Mouse (Mus musculus) c-Kit-positive CD71-positive TER-119-positive erythroid progenitor cells, embryonic 14.5 days (primary cell): ENCODE measurements at regions not wholly inside any gene's neighbourhood (a gene's known extent, or its start where the extent isn't known, plus 50 kb on each side); places are given as distances from the start of the nearest gene placed in this dataset.
"Not testable (repeated sequence)": the region's sequence is repeated elsewhere in the genome, so short reads cannot be mapped to it uniquely, and the experiment has no call there.

ENCODE experiments used
- DNase-seq: peaks from one replicate; pipeline ENCODE4 v3.0.0-alpha.2; 2013; ENCODE audit warnings: low spot score

DNA sequence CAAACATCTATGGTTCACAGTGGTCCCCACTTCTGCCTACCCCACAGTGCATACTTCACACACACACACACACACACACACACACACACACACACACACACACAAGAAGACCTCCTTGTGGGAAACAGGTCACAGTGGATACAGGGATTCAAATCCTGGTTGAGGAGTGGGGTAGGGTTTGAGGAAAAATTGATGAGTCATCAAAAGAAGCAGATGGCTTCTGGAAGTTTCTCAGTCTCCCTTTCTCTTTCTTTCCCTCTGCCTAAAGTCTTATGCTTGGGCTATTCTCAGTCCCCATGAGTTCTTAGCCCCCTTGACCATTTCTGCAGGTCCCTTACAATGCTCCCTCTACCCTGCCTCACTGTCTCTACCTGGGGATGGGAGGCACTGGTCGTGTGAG is 56.4 kb downstream of the Rassf10 start:
- DNase-seq, result no peak

DNA sequence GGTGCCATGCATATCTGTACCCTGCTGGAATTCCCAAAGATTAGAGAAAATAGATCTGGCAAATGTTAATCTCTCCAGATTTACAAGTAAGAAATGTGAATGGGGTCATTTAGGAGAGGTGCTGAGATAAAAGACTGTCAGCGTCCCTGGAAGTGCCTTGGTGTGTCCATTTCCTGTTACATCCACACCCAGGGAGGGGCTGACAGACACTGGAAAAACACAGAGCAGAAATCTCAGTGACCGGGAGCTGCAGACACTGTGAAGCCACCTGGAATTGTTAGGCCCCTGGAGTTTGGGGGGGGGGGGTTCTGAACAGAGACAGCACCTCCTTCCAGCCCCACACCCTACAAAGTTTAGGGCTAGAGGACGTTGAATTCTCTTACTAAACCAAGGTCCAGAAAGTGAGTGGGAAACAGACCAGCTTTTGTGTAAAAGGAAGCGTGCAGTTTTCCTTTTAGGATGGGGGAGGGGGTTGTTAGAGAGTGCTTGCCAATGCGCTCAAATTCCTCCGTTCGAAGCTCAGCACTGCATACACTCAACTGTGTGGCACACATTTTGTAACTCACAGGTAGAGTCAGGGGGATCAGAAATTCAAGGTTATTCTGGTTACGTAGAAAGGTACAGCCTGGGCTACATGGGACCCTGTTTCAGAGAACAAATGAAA is 63.5 kb downstream of the Rassf10 start:
- no peak for DNase-seq

GRCm38 (mm10) chr7:113021412-113021811 is 67.7 kb downstream of the Rassf10 start:
- no peak for DNase-seq

DNA sequence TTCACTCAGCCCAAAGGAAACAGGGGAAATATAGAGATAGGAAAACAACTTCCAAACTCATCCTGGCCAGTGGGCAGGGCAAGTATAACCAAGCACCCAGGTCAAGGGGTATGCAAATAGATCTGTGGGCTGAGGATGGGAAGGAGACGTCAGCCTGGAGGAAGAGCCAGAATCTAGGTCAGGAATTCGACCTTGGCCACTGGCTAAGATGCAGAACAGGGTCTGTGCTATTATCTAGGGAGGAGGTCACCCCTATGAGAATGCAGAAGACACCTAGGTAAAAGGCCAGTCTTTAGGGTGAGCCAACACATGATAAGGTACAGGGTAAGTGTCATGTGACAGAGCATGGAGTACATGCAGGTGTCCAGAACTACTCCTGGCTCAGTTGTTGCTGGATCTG is 68.8 kb downstream of the Rassf10 start:
- DNase-seq, result no peak

DNA sequence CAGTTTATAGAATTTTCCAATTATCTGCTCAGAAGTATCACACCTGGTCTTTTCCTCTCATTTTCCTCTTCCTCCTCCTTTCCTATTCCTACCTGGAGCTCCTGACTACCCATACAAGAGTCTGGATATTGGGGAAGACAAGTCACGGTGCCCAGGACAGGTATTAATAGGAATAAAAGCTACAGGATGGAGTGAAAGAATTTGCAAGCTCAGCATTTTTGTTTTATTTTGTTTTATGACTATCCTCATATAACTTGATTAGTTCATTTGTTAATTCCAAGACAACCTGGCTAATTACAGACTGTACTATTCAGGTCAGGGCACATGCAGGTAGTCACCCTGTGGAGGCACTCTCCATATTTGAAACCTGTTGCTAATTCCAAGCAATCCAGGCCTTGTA is 72.0 kb downstream of the Rassf10 start:
- DNase-seq, result no peak

DNA sequence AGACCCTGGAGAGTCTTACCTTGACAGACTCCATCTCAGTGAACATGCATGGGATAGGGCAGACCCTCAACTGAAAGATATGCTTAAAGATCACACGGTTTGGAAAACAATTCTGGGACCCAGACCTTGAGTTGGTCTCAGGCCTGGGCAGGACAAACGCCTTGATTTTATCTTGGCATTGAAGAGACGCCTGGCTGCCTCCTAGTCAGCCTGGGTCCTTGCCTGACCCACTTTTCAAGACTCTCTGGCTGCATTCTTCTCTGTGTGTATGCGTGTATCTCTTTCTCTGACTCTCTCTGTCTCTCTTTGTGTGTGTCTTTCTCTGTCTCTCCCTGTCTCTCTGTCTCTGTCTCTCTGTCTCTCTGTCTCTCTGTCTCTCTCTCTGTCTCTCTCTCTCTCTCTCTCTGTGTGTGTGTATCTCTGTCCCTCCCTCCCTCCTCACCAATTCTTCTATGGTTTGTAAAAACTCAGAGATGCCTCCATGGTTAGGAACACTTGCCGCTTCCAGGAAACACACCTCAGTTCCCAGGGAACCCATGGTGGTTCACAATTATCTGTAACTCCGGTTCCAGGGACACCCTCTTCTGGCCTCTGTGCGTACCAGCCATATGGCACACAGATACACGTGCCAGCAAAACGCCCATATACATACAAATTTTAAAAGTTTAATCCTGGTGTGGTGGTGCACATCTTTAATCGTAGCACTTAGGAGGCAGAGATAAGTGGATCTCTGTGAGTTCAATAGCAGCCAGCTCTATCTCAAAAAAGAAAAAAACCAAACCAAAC is 72.7 kb downstream of the Rassf10 start:
- no peak for DNase-seq

DNA sequence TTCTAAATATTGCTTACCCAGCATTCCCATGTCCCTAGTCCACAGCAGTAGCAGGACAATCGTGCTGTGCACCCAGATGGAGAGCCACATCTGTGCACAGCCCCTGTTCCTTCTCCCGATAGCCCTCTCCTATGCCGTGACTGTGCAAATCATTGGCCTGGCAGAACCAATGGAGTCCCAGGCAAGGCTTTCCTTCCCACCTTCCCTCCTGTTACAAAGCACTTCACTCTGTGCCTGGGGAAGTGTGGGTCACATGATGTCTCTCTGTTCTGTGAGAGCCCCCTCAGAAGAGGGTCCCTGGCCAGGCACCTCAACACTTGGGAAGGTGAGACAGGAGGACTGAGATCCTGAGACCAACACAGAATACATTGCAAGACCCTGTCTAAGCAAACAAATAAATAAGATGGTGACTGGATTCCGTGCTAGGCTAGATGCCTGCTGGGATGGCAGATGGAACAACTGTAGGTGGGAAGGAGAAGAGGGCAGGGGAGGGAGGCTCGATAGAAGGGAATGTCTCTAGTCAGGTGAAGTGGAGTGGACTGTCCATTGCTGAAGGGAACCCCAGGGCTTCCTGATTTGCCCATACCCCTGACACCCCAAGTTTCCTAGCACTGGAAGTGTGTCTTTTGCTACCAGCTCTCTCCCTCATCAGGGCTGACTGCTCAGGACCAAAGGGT is 73.5 kb downstream of the Rassf10 start:
- DNase-seq, result no peak

- no peak for DNase-seq
Measured at GRCm38 (mm10) chr7:113030053-113030752, 76.4 kb downstream of the Rassf10 start.

- no peak for DNase-seq
Measured at GRCm38 (mm10) chr7:113035751-113036150, 82.0 kb downstream of the Rassf10 start.

DNA sequence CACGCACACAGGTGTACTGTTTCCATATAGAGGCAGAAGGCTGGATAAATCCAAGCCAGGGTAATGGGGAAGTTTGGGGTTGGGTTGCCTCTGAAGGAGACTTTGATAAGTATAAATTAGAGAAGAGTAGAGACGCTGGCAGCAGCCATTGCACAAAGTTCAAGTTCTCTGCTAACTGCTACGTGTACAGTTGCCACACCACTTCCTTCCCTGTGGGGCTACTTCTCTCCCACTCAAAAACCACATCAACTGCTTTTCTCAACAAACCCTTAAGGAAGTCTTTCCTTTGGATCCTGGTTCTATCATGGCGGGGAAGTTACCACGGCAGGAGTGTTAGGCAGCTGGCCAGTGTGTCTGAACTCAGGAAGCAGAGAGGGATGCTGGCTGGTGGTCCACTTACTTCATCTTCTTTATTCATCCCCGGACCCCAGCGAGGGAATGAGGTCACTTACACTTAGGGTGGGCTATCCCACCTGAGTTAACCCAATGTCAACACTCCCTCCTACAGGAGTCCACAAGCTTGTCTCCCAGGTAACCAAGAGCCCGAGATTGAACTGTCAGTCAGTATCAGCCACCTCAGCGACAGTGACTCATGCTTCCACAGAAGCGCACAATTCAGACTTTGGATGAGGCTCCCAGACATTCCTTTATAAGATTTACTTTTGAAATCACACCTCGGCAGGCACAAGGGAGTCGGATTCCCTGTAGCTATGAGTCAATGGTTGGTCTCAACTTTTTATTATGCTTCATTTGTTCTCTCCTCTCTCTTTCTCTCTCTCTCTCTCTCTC is 84.3 kb downstream of the Rassf10 start:
- no peak for DNase-seq

DNA sequence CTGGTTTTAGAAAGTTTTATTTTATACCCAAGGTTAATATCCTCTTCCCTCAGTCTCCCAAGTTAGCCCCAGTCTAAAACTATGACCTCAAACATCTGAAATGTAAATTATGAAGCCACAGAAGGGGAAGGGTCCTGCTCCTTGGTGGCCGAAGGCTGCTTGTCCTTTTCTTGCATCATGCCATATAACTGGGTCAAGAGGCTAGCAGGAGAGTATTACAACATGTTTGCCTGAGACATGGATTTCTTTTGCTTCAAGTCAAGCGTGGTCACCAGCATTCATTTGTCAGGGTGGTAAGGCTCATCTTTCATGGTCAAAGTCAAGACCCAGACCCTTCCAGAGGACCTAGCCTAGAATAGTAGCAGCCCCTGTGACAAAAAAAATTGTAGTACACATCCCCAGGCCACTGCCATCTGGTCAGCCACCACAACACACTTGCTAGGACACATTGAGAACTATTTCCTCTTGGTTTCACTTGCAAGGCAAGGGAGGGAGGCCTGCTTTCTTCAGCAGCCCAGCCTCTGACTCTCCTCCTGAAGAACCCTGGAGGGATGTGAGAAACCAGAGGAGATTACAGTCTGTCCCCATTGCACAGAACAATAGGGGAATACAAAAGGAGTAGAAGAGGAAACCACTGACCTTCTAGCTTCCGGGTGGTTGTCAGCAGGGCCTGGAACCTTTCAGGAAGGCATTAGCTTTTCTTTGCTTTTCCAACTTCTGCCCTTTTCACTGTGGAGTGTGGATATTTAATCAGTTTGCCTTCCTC is 85.3 kb downstream of the Rassf10 start:
- DNase-seq, result no peak

DNA sequence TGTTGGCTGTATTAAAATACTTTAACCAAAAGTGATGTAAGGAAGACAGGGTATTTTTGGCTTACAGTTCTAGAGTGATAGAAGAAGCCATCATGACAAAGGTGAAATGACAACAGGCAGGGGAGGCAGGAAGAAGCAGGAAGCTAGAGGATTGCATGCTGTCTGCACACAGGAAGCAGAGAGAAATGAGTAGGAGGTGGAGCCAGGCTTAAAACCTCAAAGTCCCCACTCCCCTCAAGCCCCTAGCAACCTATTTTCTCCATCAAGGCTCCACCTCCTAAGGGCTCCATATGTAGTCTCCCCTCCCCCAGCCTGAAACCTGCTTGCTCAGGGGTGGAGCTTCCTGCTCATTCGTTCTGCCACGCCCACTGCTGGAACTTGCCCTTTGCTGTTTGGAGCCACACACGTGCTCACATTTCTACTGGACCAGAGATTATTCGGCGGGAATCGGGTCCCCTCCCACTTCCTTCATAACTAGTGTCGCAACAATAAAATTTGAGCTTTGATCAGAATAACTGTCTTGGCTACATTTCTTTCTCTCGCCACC is 91.9 kb downstream of the Rassf10 start:
- not testable (repeated sequence) for DNase-seq

DNA sequence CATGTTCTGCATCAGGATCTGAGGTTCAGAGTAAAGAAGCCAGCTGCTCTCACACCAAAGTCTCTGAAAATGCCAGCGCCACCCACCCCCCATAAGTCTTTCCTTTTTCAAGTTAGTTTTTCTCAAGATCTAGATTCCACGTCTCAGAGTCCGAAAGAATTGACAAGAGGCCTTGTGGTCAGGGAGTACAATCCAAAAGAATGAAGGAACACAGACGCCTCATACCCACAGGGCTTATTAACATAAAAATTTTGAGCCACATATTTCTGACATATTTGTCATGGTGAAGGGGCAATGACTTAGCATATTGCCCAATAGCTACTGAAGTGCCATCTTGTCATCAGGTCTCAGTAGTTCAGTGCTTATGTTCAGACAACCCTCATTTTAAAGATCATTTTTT is 92.6 kb downstream of the Rassf10 start:
- no peak for DNase-seq

DNA sequence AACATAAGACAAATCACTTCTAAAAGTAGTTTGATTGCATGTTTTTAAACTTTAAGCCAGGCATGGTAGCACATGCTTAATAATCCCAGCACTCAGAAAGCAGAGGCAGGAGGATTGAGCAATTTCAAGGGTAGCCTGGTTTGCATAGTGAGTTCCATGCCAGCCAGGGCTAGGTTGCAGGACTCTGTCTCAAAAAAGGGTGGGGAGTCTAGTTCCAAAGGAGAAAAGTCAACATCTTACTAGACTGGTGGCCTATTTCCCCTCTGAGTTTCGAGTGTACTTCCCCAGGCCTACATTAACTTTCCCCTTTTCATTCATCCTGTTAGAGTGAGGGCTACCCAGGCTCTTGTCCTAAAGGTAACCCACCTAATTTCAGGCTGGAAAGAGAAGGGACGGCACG is 93.8 kb downstream of the Rassf10 start:
- no peak for DNase-seq

DNA sequence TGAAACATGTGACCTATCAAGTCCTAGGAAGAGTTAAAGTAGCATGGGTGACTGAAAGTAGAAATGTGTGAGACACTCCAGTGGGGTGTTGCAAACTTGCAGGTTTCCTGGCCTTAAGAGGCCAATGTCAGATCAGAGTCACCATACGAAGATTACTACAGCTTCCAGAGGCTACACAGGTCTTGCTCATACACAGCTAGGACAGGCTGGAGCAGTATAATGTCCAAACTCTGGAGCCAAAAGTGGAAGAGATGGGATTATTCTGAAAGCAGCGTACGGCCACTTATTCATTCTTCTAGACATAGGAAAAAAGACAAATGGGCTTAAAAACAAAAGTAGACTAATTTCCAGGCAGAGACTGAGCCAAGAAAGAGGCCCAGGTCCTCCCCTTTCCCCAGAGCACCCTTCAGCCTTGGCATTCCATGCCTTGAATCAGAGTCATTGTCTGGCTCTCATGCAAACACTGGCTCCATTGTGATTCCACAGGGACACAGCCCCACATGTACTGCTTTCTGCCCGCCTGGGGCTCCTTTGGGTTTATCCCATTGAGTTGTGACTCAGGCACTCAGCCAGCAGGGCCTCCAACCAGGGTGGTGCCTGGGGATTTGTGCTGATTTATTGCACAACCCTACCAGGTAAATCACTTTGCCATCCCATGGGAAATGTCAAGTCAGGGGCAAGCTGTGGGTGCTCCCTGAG is 94.5 kb downstream of the Rassf10 start:
- no peak for DNase-seq

DNA sequence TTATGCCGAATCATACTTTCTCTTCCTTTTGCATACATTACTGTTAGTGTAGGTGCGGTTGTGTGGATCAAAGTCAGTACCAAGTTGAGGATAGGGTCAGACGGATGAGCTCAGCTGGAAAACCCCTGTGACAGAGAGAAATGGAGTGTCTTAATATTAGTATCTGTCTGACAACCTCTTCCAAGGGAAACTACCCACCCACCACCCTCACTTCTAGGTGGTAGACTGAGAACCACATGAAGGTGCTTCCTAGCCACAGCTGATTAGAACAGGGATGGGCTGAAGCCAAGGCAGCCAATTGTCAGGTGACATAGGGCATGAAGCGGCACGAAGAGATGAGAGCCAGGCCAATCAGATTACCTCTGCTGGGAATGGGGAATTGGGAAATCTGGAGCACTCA is 95.7 kb downstream of the Rassf10 start:
- no peak for DNase-seq

GRCm38 (mm10) chr7:113052952-113053351 is 99.2 kb downstream of the Rassf10 start:
- no peak for DNase-seq

DNA sequence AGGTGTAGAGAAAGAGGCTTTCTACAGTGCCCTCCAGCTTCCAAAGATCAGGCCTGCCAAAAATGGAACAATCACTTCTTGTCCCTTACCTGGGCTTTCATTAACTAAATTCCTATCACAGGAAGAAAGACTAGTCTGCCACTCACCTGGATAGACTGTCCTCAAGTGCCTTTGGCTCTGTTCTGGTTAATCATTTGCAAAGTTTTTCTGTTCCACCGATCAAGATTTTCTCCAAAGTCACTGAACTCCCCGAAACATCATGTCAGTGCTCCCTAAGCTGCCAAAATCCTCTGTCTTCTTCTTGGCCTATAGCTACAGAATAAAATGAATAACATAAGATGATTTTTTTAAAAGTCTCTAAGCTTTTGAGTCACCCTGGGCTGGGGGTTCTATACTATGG is 102.7 kb downstream of the Rassf10 start:
- DNase-seq, result no peak

GRCm38 (mm10) chr7:113059211-113059966 is 105.6 kb downstream of the Rassf10 start:
- no peak for DNase-seq

DNA sequence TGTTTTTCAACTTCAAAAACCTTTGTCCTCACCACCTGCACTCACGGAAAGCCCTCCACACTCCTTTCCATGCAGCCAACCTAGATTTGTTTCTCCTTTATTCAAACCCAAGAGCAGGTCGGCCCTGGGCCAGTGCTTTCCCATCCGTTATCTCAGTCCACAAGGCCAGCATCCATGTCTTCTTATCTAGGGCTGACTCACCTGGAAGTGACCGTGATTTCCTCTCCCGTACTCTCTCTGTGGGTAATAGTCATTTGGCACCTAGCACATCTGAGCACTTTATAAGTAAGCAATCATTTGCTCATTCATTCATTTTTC is 106.2 kb downstream of the Rassf10 start:
- no peak for DNase-seq
